Mouse (Mus musculus): Measurements from ENCODE around the gene Epc2. TPM values are rescaled to one million over a fixed set of nuclear protein-coding genes. Genes with fewer than 3 reads are reported as not detected.
"Not testable (repeated sequence)": the region's sequence is repeated elsewhere in the genome, so short reads cannot be mapped to it uniquely, and the experiment has no call there.

Epc2 gene
- polyA plus RNA-seq, 1 experiment, result 0.65 TPM

GRCm38 (mm10) chr2:49467038-49467437 is 15.8 kb downstream of the Epc2 start:
- Histone ChIP-seq H3K4me1 (peaks cover 13% of the 10 kb centered on the region; the same call in 1 of the 2 replicates), H3K27me3 (replicated peaks) (no peaks in the 10 kb centered on the region), H3K9me3 (peaks cover 4% of the 10 kb centered on the region; the same call in 1 of the 2 replicates), H3K36me3 (replicated peaks; ENCODE audit: low read length) (peaks cover 6% of the 10 kb centered on the region), H3K4me3 (replicated peaks) (no peak overlapping the region)
- TF ChIP-seq GATA1 (IDR thresholded peaks at IDR 0.05; ENCODE audit: borderline replicate concordance, low read length) (no peak), FLI1 (IDR thresholded peaks at IDR 0.05; ENCODE audit: low read length) (no peak)

- no peak overlapping the region for H3K4me3 ChIP-seq (replicated peaks)
- H3K4me1 ChIP-seq, result peaks cover 16% of the 10 kb centered on the region; the same call in 1 of the 2 replicates
- H3K36me3 ChIP-seq (replicated peaks; ENCODE audit: low read length), result peaks cover 5% of the 10 kb centered on the region
- no peaks in the 10 kb centered on the region for H3K9me3 ChIP-seq
- H3K27me3 ChIP-seq (replicated peaks), result no peaks in the 10 kb centered on the region
- TF ChIP-seq GATA1 (IDR thresholded peaks at IDR 0.05; ENCODE audit: borderline replicate concordance, low read length), result no peak
- TF ChIP-seq FLI1 (IDR thresholded peaks at IDR 0.05; ENCODE audit: low read length), result no peak
Measured at GRCm38 (mm10) chr2:49471188-49471587, 19.9 kb downstream of the Epc2 start.

- Histone ChIP-seq H3K27me3 (replicated peaks) (no peaks in the 10 kb centered on the region), H3K36me3 (replicated peaks; ENCODE audit: low read length) (peaks cover 5% of the 10 kb centered on the region), H3K4me3 (replicated peaks) (no peak overlapping the region), H3K9me3 (no peaks in the 10 kb centered on the region), H3K4me1 (peaks cover 16% of the 10 kb centered on the region; the same call in 1 of the 2 replicates)
- TF ChIP-seq GATA1 (IDR thresholded peaks at IDR 0.05; ENCODE audit: borderline replicate concordance, low read length), result no peak
- TF ChIP-seq FLI1 (IDR thresholded peaks at IDR 0.05; ENCODE audit: low read length), result no peak
Measured at GRCm38 (mm10) chr2:49471641-49472355, 20.5 kb downstream of the Epc2 start.

GRCm38 (mm10) chr2:49472443-49472842 is 21.2 kb downstream of the Epc2 start:
- no peaks in the 10 kb centered on the region for H3K27me3 ChIP-seq (replicated peaks)
- no peak overlapping the region for H3K4me3 ChIP-seq (replicated peaks)
- H3K4me1 ChIP-seq, result peaks cover 16% of the 10 kb centered on the region; the same call in 1 of the 2 replicates

GRCm38 (mm10) chr2:49482146-49482545 is 30.9 kb downstream of the Epc2 start:
- no peak overlapping the region for H3K4me3 ChIP-seq (replicated peaks)
- no peaks in the 10 kb centered on the region for H3K9me3 ChIP-seq
- no peaks in the 10 kb centered on the region for H3K27me3 ChIP-seq (replicated peaks)
- H3K36me3 ChIP-seq (replicated peaks; ENCODE audit: low read length), result peaks cover 6% of the 10 kb centered on the region
- TF ChIP-seq FLI1 (IDR thresholded peaks at IDR 0.05; ENCODE audit: low read length), result no peak
- TF ChIP-seq GATA1 (IDR thresholded peaks at IDR 0.05; ENCODE audit: borderline replicate concordance, low read length), result no peak
- peaks cover 18% of the 10 kb centered on the region; the same call in 1 of the 2 replicates for H3K4me1 ChIP-seq

More at GRCm38 (mm10) chr2:49472443-49472842, 21.2 kb downstream of the Epc2 start:
- TF ChIP-seq FLI1 (IDR thresholded peaks at IDR 0.05; ENCODE audit: low read length) (no peak), GATA1 (IDR thresholded peaks at IDR 0.05; ENCODE audit: borderline replicate concordance, low read length) (no peak)
- Histone ChIP-seq H3K9me3 (no peaks in the 10 kb centered on the region), H3K36me3 (replicated peaks; ENCODE audit: low read length) (peaks cover 5% of the 10 kb centered on the region)

GRCm38 (mm10) chr2:49483382-49483781 is 32.1 kb downstream of the Epc2 start:
- TF ChIP-seq GATA1 (IDR thresholded peaks at IDR 0.05; ENCODE audit: borderline replicate concordance, low read length) (no peak), FLI1 (IDR thresholded peaks at IDR 0.05; ENCODE audit: low read length) (no peak)
- no peaks in the 10 kb centered on the region for H3K27me3 ChIP-seq (replicated peaks)

GRCm38 (mm10) chr2:49501435-49501834 is 50.1 kb downstream of the Epc2 start:
- TF ChIP-seq FLI1 (IDR thresholded peaks at IDR 0.05; ENCODE audit: low read length), result no peak
- no peak for TF ChIP-seq GATA1 (IDR thresholded peaks at IDR 0.05; ENCODE audit: borderline replicate concordance, low read length)
- H3K4me3 ChIP-seq (replicated peaks), result no peak overlapping the region
- no peaks in the 10 kb centered on the region for H3K9me3 ChIP-seq
- H3K4me1 ChIP-seq, result no peaks in the 10 kb centered on the region; the same call in 1 of the 2 replicates
- H3K27me3 ChIP-seq (replicated peaks), result no peaks in the 10 kb centered on the region
- peaks cover 10% of the 10 kb centered on the region for H3K36me3 ChIP-seq (replicated peaks; ENCODE audit: low read length)

More at GRCm38 (mm10) chr2:49483382-49483781, 32.1 kb downstream of the Epc2 start:
- H3K4me1 ChIP-seq, result peaks cover 18% of the 10 kb centered on the region; the same call in 1 of the 2 replicates
- no peak overlapping the region for H3K4me3 ChIP-seq (replicated peaks)
- no peaks in the 10 kb centered on the region for H3K9me3 ChIP-seq
- H3K36me3 ChIP-seq (replicated peaks; ENCODE audit: low read length), result peaks cover 6% of the 10 kb centered on the region

- Histone ChIP-seq H3K36me3 (replicated peaks; ENCODE audit: low read length) (peaks cover 14% of the 10 kb centered on the region), H3K4me1 (no peaks in the 10 kb centered on the region; the same call in 1 of the 2 replicates), H3K9me3 (no peaks in the 10 kb centered on the region), H3K27me3 (replicated peaks) (no peaks in the 10 kb centered on the region), H3K4me3 (replicated peaks) (no peak overlapping the region)
- TF ChIP-seq FLI1 (IDR thresholded peaks at IDR 0.05; ENCODE audit: low read length), result no peak
- TF ChIP-seq GATA1 (IDR thresholded peaks at IDR 0.05; ENCODE audit: borderline replicate concordance, low read length), result no peak
Measured at GRCm38 (mm10) chr2:49503596-49503995, 52.3 kb downstream of the Epc2 start.

GRCm38 (mm10) chr2:49505151-49505550 is 53.9 kb downstream of the Epc2 start:
- H3K9me3 ChIP-seq; H3K27me3 ChIP-seq (replicated peaks); H3K4me1 ChIP-seq; H3K4me3 ChIP-seq (replicated peaks): not testable (repeated sequence)
- H3K36me3 ChIP-seq (replicated peaks; ENCODE audit: low read length), result peaks cover 21% of the 10 kb centered on the region

- Histone ChIP-seq H3K4me1 (peaks cover 9% of the 10 kb centered on the region; the same call in 1 of the 2 replicates), H3K4me3 (replicated peaks) (no peak overlapping the region), H3K36me3 (replicated peaks; ENCODE audit: low read length) (peaks cover 19% of the 10 kb centered on the region), H3K27me3 (replicated peaks) (no peaks in the 10 kb centered on the region), H3K9me3 (peaks cover 3% of the 10 kb centered on the region; the same call in 1 of the 2 replicates)
- TF ChIP-seq FLI1 (IDR thresholded peaks at IDR 0.05; ENCODE audit: low read length) (no peak), GATA1 (IDR thresholded peaks at IDR 0.05; ENCODE audit: borderline replicate concordance, low read length) (no peak)
Measured at GRCm38 (mm10) chr2:49510832-49511231, 59.5 kb downstream of the Epc2 start.

Measured in megakaryocyte, embryonic 14.5 days (primary cell).